Mouse (Mus musculus): ENCODE measurements around the gene Jmjd6. TPM values are rescaled to one million over a fixed set of nuclear protein-coding genes. Genes with fewer than 3 reads are reported as not detected.

Jmjd6 gene
- polyA plus RNA-seq, 1 experiment: 23.8 TPM

DNA sequence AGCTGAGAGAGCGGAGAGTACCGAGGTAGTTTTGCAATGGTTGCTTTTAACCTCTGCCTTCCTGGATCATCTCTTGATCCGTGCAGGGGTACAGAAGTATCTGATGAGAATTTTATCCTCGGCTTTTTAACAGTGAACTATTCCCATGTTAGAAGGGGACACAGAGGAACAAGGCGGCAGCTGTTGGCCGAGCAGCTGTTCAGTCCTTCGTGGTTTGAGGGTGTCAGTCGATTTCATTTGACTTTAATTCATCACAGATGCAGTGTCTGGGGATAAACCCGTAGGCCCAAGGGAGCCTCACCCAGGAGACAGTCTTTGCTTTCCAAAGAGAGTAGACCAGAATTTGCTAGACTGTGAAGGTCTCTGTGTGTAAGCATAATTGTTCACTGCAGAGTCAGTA is 28.3 kb upstream of the Jmjd6 start:
- DNase-seq: no peak
- TF ChIP-seq CTCF (IDR thresholded peaks at IDR 0.05; ENCODE audit: insufficient read depth, low read length) (no peak), POLR2A (IDR thresholded peaks at IDR 0.05; ENCODE audit: borderline replicate concordance, extremely low read depth, low read depth, low read length) (no peak)
- WGBS: 87% methylated on average over 9 of the region's 9 CpGs
- Histone ChIP-seq H3K4me3 (replicated peaks; ENCODE audit: extremely low read depth, low read depth, low read length) (no peak overlapping the region), H3K4me1 (ENCODE audit: control insufficient read depth, insufficient read depth, low read length) (no peaks in the 10 kb centered on the region)

DNA sequence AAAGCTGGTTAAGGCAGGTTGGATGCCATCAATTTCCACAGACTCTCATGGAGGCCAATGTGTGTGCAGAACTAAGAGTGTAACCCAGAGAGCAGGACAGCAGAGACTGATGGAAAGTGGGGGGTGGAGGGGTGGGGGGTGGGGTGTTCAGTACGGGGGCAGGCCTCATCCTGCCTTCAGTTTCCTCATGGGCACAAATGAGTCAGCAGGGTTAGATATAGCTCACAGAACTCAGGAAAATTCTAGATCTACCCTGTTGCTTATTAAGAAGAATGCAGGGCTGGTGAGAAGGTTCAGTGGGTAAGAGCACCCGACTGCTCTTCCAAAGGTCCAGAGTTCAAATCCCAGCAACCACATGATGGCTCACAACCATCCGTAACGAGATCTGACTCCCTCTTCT is 26.4 kb upstream of the Jmjd6 start:
- TF ChIP-seq POLR2A (IDR thresholded peaks at IDR 0.05; ENCODE audit: borderline replicate concordance, extremely low read depth, low read depth, low read length): no peak
- TF ChIP-seq CTCF (IDR thresholded peaks at IDR 0.05; ENCODE audit: insufficient read depth, low read length): no peak
- Histone ChIP-seq H3K4me1 (ENCODE audit: control insufficient read depth, insufficient read depth, low read length) (no peaks in the 10 kb centered on the region), H3K4me3 (replicated peaks; ENCODE audit: extremely low read depth, low read depth, low read length) (no peak overlapping the region)
- DNase-seq: no peak
- 70% methylated on average over 4 of the region's 4 CpGs for WGBS

DNA sequence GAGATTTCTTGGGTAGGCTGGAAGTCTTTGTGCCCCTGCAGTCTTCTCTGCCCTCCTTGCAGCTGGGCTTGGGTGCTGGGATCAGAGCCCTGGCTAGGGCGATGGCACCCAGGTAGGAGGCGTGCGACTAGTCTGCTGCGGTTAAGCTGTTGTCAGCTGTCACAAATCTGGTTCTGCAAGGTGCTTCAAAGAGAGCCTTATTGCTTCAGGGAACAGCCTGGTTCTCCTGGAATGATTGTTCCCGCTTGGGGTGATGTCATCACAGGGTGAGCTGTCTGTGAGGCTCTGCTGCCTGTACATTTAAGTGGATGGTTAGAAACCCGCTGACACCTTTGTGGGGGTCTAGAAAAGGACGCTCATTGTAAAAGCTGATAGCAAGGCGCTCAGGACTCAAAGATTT is 26.0 kb upstream of the Jmjd6 start:
- DNase-seq: no peak
- WGBS: 67% methylated on average over 8 of the region's 8 CpGs
- TF ChIP-seq CTCF (IDR thresholded peaks at IDR 0.05; ENCODE audit: insufficient read depth, low read length): no peak
- Histone ChIP-seq H3K4me3 (replicated peaks; ENCODE audit: extremely low read depth, low read depth, low read length) (no peak overlapping the region), H3K4me1 (ENCODE audit: control insufficient read depth, insufficient read depth, low read length) (no peaks in the 10 kb centered on the region)

DNA sequence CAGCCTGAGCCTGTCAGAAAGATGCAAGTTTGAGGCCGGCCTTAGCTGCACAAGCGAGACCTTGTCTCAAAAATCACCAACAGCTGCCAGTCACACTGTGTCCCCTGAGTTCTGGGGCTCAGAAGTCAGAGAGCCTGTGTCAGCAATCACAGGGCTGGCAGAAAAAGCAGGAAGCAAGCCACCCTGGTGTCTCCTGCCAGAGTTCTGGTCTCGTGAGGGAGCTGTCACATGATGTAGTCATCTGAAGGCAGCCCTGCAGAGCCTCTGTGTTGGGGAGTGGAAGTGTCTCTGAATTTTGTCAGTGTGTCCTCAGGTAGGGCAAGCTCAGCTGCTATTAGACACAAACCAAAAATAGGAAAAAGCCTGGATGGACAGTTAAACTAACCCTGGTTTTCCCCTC is 24.9 kb upstream of the Jmjd6 start:
- 63% methylated on average over 3 of the region's 3 CpGs for WGBS
- DNase-seq: no peak

DNA sequence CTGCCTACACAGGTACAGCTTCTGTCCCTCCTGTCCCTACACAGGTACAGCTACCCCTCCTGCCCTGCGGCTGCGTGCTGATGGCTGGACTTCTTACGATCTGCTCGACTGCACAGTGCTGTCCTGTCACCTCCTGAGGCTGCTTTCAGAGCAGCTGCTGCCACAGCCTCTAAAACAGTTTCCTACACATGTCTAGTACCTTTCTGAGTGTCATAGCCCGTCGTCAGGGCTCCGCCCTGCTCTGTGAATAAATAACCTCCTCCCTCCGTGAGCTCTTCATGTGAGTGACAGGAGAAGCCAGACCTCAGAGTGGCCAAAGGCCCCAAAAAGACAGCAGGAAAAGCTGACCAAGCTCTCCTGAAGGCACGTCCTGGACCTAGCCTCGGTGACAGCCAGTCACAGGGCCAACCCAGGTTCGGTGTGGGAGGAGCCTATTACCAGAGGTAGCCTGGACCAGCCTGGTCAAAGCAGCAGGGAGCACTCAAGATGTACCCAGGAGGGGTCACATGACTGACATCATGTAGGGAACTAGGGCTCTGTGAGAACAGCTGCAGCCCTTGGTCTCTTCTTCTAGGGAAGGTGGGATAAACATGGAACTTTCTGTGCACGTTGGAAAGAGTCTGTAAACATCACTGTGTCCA is 22.8 kb upstream of the Jmjd6 start:
- H3K4me3 ChIP-seq (replicated peaks; ENCODE audit: extremely low read depth, low read depth, low read length): no peak overlapping the region
- TF ChIP-seq POLR2A (IDR thresholded peaks at IDR 0.05; ENCODE audit: borderline replicate concordance, extremely low read depth, low read depth, low read length) (no peak), CTCF (IDR thresholded peaks at IDR 0.05; ENCODE audit: insufficient read depth, low read length) (no peak)
- no peaks in the 10 kb centered on the region for H3K4me1 ChIP-seq (ENCODE audit: control insufficient read depth, insufficient read depth, low read length)
- 70% methylated on average over 12 of the region's 12 CpGs for WGBS
- no peak for DNase-seq

More for the DNA sequence above, 24.9 kb upstream of the Jmjd6 start:
- Histone ChIP-seq H3K4me1 (ENCODE audit: control insufficient read depth, insufficient read depth, low read length) (no peaks in the 10 kb centered on the region), H3K4me3 (replicated peaks; ENCODE audit: extremely low read depth, low read depth, low read length) (no peak overlapping the region)
- TF ChIP-seq POLR2A (IDR thresholded peaks at IDR 0.05; ENCODE audit: borderline replicate concordance, extremely low read depth, low read depth, low read length) (no peak), CTCF (IDR thresholded peaks at IDR 0.05; ENCODE audit: insufficient read depth, low read length) (no peak)

DNA sequence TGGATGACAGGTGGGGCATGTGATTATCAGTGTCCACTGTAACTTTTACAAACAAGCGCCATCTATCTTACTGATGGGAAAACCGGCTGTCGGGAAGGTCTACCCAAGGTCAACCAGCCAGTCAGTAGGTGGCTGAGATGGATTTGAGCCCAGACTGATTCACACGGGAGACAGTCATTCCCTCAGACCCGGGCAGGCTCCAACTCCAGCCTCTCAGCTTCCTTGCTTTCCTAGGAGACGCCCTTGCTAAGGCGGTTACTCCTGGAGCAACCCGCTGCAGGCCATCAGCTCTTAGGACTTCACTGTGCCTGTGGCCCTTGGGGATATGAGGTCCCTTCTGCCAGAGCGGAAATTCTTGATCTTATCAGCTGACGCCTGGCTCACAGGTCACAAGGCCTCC is 21.2 kb upstream of the Jmjd6 start:
- Histone ChIP-seq H3K4me1 (ENCODE audit: control insufficient read depth, insufficient read depth, low read length) (no peaks in the 10 kb centered on the region), H3K4me3 (replicated peaks; ENCODE audit: extremely low read depth, low read depth, low read length) (no peak overlapping the region)
- TF ChIP-seq POLR2A (IDR thresholded peaks at IDR 0.05; ENCODE audit: borderline replicate concordance, extremely low read depth, low read depth, low read length): no peak
- TF ChIP-seq CTCF (IDR thresholded peaks at IDR 0.05; ENCODE audit: insufficient read depth, low read length): no peak
- DNase-seq: no peak
- WGBS: 52% methylated on average over 10 of the region's 10 CpGs

DNA sequence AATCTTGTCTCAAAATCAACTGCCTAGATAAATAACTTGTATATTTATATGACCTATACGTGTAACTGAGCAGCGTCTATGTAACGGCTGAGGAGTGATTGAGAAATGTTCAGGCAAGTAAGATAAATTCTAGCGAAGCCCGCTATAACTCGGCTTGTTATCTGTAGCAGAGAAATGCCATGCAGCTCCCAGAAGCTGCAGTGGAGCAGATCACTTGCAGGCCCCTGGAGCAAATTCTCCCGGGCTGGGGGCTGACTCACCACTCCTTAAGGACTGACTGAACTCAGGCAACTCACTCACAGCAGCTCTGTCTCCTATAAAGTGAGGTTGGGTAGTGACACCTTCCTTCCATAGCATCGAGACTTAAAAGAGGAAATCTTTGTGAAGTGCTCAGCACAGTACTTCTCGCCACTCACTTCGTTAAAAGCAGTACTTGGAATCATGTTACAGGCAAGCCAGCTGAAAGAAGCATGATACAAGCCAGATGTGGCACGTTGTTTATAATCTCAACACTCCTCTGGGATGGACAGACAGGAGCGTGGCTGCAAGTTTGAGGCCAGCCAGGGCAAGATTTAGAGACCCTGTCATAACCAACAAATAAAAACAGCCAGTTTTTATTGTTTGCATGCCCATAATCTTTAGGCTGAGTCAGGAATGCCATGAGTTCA is 14.1 kb upstream of the Jmjd6 start:
- Histone ChIP-seq H3K4me1 (ENCODE audit: control insufficient read depth, insufficient read depth, low read length) (peaks cover 7% of the 10 kb centered on the region; the same call in 1 of the 2 replicates), H3K4me3 (replicated peaks; ENCODE audit: extremely low read depth, low read depth, low read length) (no peak overlapping the region)
- TF ChIP-seq CTCF (IDR thresholded peaks at IDR 0.05; ENCODE audit: insufficient read depth, low read length): no peak
- no peak for TF ChIP-seq POLR2A (IDR thresholded peaks at IDR 0.05; ENCODE audit: borderline replicate concordance, extremely low read depth, low read depth, low read length)
- 65% methylated on average over 12 of the region's 12 CpGs for WGBS
- no peak for DNase-seq

DNA sequence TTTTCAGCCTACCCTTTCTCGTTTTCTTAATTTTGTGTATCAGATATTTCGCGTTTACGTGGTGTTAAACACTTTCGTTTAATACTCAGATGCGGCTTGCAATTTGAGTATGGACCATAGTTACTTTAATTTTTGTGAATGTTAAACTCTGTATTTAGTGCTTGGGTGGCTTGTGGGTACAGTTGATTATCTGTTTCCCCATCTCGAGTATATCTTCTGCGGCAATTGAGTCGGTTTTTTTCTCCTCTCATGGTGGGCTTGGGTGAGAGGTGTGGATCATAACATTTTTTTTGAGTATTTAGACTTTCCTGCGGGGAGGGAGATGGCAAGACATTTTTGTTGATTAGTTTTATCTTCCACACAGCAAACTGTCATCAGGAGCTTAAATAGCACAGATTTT is 11.0 kb upstream of the Jmjd6 start:
- no peak for DNase-seq
- WGBS: 13% methylated on average over 10 of the region's 10 CpGs
- Histone ChIP-seq H3K4me1 (ENCODE audit: control insufficient read depth, insufficient read depth, low read length) (peaks cover 7% of the 10 kb centered on the region), H3K4me3 (replicated peaks; ENCODE audit: extremely low read depth, low read depth, low read length) (peak overlapping the region; percentile 86)
- TF ChIP-seq CTCF (IDR thresholded peaks at IDR 0.05; ENCODE audit: insufficient read depth, low read length) (no peak), POLR2A (IDR thresholded peaks at IDR 0.05; ENCODE audit: borderline replicate concordance, extremely low read depth, low read depth, low read length) (no peak)

DNA sequence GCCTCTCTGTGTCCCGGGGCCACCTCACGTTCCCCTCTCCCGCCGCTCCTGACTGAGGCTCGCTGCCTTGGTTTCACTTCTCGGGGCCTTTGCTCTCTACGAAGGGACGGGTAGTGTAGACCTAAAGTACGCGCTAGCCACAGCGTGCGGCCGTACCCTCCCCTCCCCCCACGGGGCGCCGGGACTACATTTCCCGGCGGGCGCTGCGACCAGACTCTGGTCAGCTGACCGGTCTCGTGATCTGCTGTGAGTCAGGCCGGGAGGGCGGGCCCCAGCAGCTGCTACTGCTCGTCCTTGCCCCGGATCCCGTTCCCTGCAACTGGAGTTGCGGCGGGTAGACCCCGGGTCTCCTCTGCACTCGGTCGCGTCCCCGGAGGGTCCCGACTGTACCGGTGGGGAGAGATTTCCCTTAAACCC is 10.3 kb upstream of the Jmjd6 start:
- peaks cover 7% of the 10 kb centered on the region for H3K4me1 ChIP-seq (ENCODE audit: control insufficient read depth, insufficient read depth, low read length)
- peak; percentile 99 for DNase-seq
- peak overlapping the region; percentile 86 for H3K4me3 ChIP-seq (replicated peaks; ENCODE audit: extremely low read depth, low read depth, low read length)
- under 1% methylated on average over 36 of the region's 36 CpGs for WGBS
- TF ChIP-seq POLR2A (IDR thresholded peaks at IDR 0.05; ENCODE audit: borderline replicate concordance, extremely low read depth, low read depth, low read length) (peak; percentile 90), CTCF (IDR thresholded peaks at IDR 0.05; ENCODE audit: insufficient read depth, low read length) (no peak)

DNA sequence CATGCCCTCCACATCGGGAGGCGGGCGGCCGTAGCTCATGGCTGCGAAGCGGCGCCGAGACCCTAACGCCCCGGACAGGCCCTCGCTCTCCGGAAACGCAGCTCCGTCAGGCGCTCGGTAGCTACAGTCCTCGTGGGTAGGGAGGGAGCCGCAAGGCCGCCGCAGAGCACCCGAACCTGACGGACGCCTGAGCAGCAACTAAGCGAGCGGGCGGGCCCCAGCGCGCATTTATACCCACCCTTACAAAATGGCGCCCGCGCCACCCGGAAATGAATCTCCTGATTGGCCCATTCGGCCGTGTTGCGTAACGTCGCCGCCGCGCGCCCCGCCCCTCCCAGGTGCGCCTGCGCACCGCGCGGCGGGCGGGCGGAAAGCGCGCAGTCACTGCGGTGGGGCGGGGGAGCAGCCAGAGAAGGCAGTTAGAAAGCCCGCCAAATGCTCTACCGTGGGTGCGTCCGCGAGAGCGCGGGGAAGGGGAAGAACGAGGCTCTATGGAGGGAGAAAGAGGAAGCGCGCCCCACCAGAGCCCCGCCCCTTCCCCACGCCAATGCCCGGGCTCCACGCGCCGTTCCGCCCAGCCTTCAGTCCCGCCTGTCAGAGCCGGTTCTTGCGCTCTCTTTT is 9.8 kb upstream of the Jmjd6 start, which contains the start of gene Srsf2:
Gene Srsf2, minus strand, starts transcription at position 204 of the 621 bp plus-strand sequence.
- TF ChIP-seq POLR2A (IDR thresholded peaks at IDR 0.05; ENCODE audit: borderline replicate concordance, extremely low read depth, low read depth, low read length): peak; percentile 99
- no peak for TF ChIP-seq CTCF (IDR thresholded peaks at IDR 0.05; ENCODE audit: insufficient read depth, low read length)

More for the DNA sequence above, 9.8 kb upstream of the Jmjd6 start, which contains the start of gene Srsf2:
- under 1% methylated on average over 73 of the region's 74 CpGs for WGBS
- peaks cover 7% of the 10 kb centered on the region for H3K4me1 ChIP-seq (ENCODE audit: control insufficient read depth, insufficient read depth, low read length)
- H3K4me3 ChIP-seq (replicated peaks; ENCODE audit: extremely low read depth, low read depth, low read length): peak within 1 kb of the TSS; percentile 86
- peak; percentile 97 for DNase-seq
